Mouse (Mus musculus) forebrain, embryonic 12.5 days (tissue): ENCODE measurements around the gene Tnr. TPM values are rescaled to one million over a fixed set of nuclear protein-coding genes. Genes with fewer than 3 reads are reported as not detected.
"Not testable (repeated sequence)": the region's sequence is repeated elsewhere in the genome, so short reads cannot be mapped to it uniquely, and the experiment has no call there.

Source experiments
- ATAC-seq: fragments of 200-750 bp; cut with Nextera tagmentation; 2 replicates; pipeline ENCODE4 v1.8.0; 2017; ENCODE audit warnings: moderate TSS enrichment; ENCODE audit not compliant: low FRiP score
- H3K27ac ChIP-seq: fragments of 300-500 bp; sonication (generic); 2 replicates; pipeline ENCODE4 v1.5.1; 2016; ENCODE audit warnings: mild to moderate bottlenecking
- H3K27me3 ChIP-seq: fragments of 300-500 bp; sonication (generic); 2 replicates; pipeline ENCODE4 v1.6.1; 2016; ENCODE audit warnings: mild to moderate bottlenecking
- H3K36me3 ChIP-seq: fragments of 300-500 bp; sonication (generic); replicated peaks from 2 replicates; pipeline ENCODE4 v1.6.1; 2016; ENCODE audit warnings: mild to moderate bottlenecking
- H3K4me1 ChIP-seq: fragments of 300-500 bp; sonication (generic); 2 replicates; pipeline ENCODE4 v1.6.1; 2016
- H3K4me2 ChIP-seq: fragments of 300-500 bp; sonication (generic); 2 replicates; pipeline ENCODE4 v1.6.1; 2016; ENCODE audit warnings: mild to moderate bottlenecking, moderate library complexity
- H3K4me3 ChIP-seq: fragments of 300-500 bp; sonication (generic); replicated peaks from 2 replicates; pipeline ENCODE4 v1.5.1; 2016; ENCODE audit warnings: mild to moderate bottlenecking
- H3K9ac ChIP-seq: fragments of 300-500 bp; sonication (generic); 2 replicates; pipeline ENCODE4 v1.6.1; 2016; ENCODE audit warnings: mild to moderate bottlenecking
- H3K9me3 ChIP-seq: fragments of 300-500 bp; sonication (generic); 2 replicates; pipeline ENCODE4 v1.6.1; 2016
- WGBS: fragments of 180-500 bp; shearing (Covaris S2); methylation state at CpG from one replicate; pipeline ENCODE4 v1.1.7; 2016; 5-methylcytosine and 5-hydroxymethylcytosine counted together
- polyA plus RNA-seq: library from polyadenylated mRNA; unstranded; fragments of >200 nt; fragmentation: Nextera tagmentation; extraction: Ambion mirVana; gene quantifications from 2 replicates; pipeline ENCODE4 v1.2.1, GENCODE M21; 2016

Gene Tnr
- polyA plus RNA-seq, 1 experiment from 2014 or later: 0.75 TPM

DNA sequence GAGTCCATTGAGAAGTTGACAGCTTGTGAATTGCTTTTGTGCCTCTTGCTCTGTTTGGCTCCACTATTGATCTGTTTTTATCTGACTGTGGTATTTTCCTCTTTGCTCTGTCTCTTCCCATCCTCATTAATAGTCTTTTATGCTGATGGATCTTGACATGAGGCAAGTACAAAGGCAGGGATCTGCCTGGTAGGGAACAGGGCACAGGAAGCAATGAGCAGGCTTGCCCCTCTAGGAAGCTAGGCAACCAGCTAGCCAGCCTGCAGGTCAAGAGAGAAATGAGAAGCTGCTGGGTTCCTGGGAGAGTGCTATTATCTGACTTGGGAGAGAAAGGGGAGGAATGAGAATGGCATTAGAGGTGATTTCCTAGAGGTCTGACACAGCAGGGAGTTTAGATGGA lies 391.2 kb downstream of the Tnr start:
- Histone ChIP-seq H3K27me3 (no peaks in the 10 kb centered on the region), H3K9ac (no peak overlapping the region), H3K27ac (no peak overlapping the region), H3K4me2 (no peak overlapping the region), H3K4me1 (peaks cover 4% of the 10 kb centered on the region; the same call in 1 of the 2 replicates), H3K36me3 (no peaks in the 10 kb centered on the region), H3K9me3 (no peaks in the 10 kb centered on the region), H3K4me3 (no peak overlapping the region)
- no peak for ATAC-seq

DNA sequence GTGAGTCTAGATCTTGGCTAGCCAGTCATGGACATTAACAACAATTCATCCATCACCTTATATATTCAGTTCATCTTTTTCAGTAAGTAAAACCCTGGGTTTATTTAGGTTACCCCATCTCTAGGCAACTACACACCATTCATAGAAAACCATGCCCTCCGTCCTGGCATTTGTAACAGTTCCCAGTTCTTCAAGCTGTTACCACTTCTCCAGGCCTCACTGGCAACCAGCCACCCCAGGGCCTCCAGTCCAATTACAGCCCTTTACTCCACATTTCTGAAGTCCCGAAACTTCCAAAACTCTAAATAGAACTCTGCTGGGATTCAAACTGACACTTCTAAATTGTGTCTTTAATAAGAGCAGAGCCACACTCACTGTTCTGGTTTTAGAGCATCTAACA lies 397.0 kb downstream of the Tnr start:
- 89% methylated on average over 2 of the region's 2 CpGs for WGBS
- Histone ChIP-seq H3K9ac (no peak overlapping the region), H3K4me3 (no peak overlapping the region), H3K4me1 (no peaks in the 10 kb centered on the region), H3K27ac (no peak overlapping the region), H3K27me3 (no peaks in the 10 kb centered on the region), H3K9me3 (no peaks in the 10 kb centered on the region), H3K4me2 (no peak overlapping the region), H3K36me3 (no peaks in the 10 kb centered on the region)
- ATAC-seq: no peak

DNA sequence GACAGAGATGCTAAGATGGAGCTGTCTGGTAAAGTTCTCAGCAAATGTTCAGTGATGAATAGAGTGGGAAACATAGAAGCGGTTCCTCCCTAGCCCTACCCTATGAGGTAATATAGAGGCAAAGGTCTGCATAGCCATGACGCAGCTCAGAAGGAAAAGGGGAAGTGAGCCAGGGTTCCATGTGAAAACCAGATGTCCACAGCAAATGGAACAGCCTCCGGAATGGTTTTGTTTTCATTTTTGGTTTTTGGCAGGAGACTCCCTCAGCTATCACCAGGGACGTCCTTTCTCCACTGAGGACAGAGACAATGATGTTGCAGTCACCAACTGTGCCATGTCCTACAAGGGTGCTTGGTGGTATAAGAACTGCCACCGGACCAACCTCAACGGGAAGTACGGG lies 399.4 kb downstream of the Tnr start:
- no peak for ATAC-seq
- Histone ChIP-seq H3K27ac (no peak overlapping the region), H3K36me3 (no peaks in the 10 kb centered on the region), H3K4me3 (no peak overlapping the region), H3K9ac (no peak overlapping the region), H3K4me1 (no peaks in the 10 kb centered on the region), H3K27me3 (no peaks in the 10 kb centered on the region), H3K4me2 (no peak overlapping the region), H3K9me3 (no peaks in the 10 kb centered on the region)
- 94% methylated on average over 7 of the region's 7 CpGs for WGBS

DNA sequence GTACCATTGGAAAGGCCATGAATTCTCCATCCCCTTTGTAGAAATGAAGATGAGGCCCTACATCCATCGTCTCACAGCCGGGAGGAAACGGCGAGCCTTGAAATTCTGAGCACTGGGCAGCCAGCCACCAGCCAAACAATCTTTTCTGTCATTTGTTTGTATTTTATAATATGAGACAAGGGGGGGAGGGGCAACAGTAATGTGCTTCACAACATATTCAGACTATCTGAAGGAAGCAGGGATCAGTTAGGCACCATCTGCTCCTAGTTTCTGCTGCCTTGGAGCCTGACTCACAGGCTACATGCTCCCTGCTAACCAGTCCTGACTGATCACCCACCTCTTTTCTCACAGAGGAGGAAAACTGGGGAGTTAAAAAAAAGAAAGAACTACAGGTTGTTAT lies 400.5 kb downstream of the Tnr start:
- no peaks in the 10 kb centered on the region for H3K36me3 ChIP-seq
- no peak for ATAC-seq

GRCm38 (mm10) chr1:159924684-159925083 lies 401.1 kb downstream of the Tnr start:
- Histone ChIP-seq H3K4me3 (no peak overlapping the region), H3K4me2 (no peak overlapping the region), H3K9me3 (no peaks in the 10 kb centered on the region), H3K27me3 (no peaks in the 10 kb centered on the region), H3K36me3 (no peaks in the 10 kb centered on the region), H3K4me1 (no peaks in the 10 kb centered on the region), H3K9ac (no peak overlapping the region), H3K27ac (no peak overlapping the region)
- 95% methylated on average over 5 of the region's 5 CpGs for WGBS
- no peak for ATAC-seq

More for the DNA sequence above, 400.5 kb downstream of the Tnr start:
- WGBS: 90% methylated on average over 4 of the region's 4 CpGs
- no peak overlapping the region for H3K4me3 ChIP-seq
- no peak overlapping the region for H3K4me2 ChIP-seq
- H3K9me3 ChIP-seq: no peaks in the 10 kb centered on the region
- no peak overlapping the region for H3K27ac ChIP-seq
- no peaks in the 10 kb centered on the region for H3K4me1 ChIP-seq
- H3K27me3 ChIP-seq: no peaks in the 10 kb centered on the region
- no peak overlapping the region for H3K9ac ChIP-seq

DNA sequence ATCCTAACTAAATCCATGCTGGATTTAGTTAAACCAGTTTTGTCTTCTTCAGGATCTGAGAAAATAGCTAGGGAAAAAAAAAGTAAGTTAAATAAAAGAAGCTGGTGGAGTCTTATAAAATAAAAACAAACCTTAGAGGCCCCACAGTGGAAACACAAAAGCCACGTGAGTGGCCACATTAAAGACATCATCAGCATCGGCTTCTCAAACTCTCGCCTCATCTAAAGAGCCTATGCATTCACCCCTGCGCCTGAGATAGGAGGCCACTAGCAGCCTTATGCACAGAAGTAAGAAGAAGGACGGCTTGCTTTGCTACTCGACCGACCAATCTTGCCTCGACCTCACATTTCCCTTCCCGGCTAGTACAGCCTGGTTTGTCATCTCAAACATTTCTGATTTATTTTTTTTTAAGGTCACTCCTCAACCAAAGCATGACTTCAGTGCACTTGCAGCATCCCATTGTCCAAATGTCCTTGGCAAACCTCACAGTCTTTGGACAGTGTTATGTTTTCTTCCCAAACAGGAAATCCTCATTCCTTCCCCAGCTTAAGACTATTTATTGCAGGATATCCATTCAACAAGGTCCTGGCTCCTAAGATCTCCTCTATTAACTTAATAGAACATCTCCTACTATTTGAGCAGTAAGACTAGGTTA lies 405.2 kb downstream of the Tnr start:
- H3K4me2 ChIP-seq: no peak overlapping the region
- no peaks in the 10 kb centered on the region for H3K36me3 ChIP-seq
- H3K27ac ChIP-seq: no peak overlapping the region
- H3K27me3 ChIP-seq: no peaks in the 10 kb centered on the region
- no peak for ATAC-seq
- WGBS: 89% methylated on average over 9 of the region's 9 CpGs
- H3K4me3 ChIP-seq: no peak overlapping the region
- no peak overlapping the region for H3K9ac ChIP-seq
- H3K4me1 ChIP-seq: no peaks in the 10 kb centered on the region
- H3K9me3 ChIP-seq: no peaks in the 10 kb centered on the region

GRCm38 (mm10) chr1:159932092-159932491 lies 408.5 kb downstream of the Tnr start:
- ATAC-seq: no peak
- H3K36me3 ChIP-seq: no peaks in the 10 kb centered on the region
- H3K4me3 ChIP-seq: no peak overlapping the region
- no peaks in the 10 kb centered on the region for H3K4me1 ChIP-seq
- H3K27me3 ChIP-seq: no peaks in the 10 kb centered on the region
- no peaks in the 10 kb centered on the region for H3K9me3 ChIP-seq
- no peak overlapping the region for H3K27ac ChIP-seq
- no peak overlapping the region for H3K4me2 ChIP-seq
- no peak overlapping the region for H3K9ac ChIP-seq

DNA sequence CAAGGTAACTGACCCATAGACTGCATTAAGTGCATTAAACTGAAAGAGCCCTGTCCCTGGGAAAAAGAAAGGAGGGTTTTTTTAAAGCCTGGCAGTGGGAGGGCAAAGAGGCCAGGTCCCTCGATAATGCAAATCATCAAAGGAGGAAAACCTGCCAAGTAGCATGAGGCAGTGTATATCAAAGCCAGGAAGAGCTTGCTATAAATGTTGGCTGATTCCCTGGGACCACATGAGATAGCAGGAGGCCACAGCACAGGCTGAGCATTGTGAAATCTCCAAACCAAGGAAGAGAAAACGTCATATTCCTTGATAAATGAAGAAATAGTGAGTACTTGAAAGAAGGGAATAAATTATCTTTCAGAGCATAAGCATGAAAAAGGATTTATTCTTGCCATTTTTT lies 409.0 kb downstream of the Tnr start:
- no peak overlapping the region for H3K4me2 ChIP-seq
- H3K27me3 ChIP-seq: no peaks in the 10 kb centered on the region
- H3K36me3 ChIP-seq: no peaks in the 10 kb centered on the region
- H3K4me1 ChIP-seq: no peaks in the 10 kb centered on the region
- WGBS: 66% methylated on average over 2 of the region's 2 CpGs
- no peak for ATAC-seq
- no peak overlapping the region for H3K27ac ChIP-seq
- H3K9ac ChIP-seq: no peak overlapping the region
- no peaks in the 10 kb centered on the region for H3K9me3 ChIP-seq
- no peak overlapping the region for H3K4me3 ChIP-seq

GRCm38 (mm10) chr1:159938449-159938848 lies 414.9 kb downstream of the Tnr start:
- no peak overlapping the region for H3K9ac ChIP-seq
- no peaks in the 10 kb centered on the region for H3K27me3 ChIP-seq
- no peak overlapping the region for H3K4me2 ChIP-seq
- no peak for ATAC-seq
- H3K27ac ChIP-seq: no peak overlapping the region
- H3K9me3 ChIP-seq: no peaks in the 10 kb centered on the region
- no peaks in the 10 kb centered on the region for H3K4me1 ChIP-seq
- no peaks in the 10 kb centered on the region for H3K36me3 ChIP-seq
- 89% methylated on average over 2 of the region's 2 CpGs for WGBS
- no peak overlapping the region for H3K4me3 ChIP-seq

DNA sequence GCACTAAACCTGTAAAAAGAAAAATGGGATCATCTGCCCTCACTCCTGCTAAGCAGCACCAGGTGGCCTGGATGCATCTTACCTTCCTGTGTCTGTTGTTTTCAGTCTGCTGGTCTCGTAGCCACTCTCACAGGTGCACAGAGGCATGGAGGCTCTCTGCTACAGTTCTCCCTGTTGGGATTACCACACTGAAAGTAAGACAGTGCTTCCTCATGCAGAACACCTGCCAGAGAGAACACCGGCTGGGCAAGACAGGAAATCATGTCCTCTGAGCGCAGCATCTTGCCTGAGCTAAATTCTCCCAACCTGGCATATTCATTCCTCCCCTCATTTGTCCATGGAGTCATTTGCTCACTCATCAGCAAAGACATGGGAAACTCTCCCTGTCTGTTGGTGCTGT lies 415.8 kb downstream of the Tnr start:
- Histone ChIP-seq H3K9me3 (no peaks in the 10 kb centered on the region), H3K9ac (no peak overlapping the region), H3K27me3 (no peaks in the 10 kb centered on the region), H3K4me3 (no peak overlapping the region), H3K36me3 (no peaks in the 10 kb centered on the region), H3K4me1 (no peaks in the 10 kb centered on the region), H3K27ac (no peak overlapping the region), H3K4me2 (no peak overlapping the region)
- no peak for ATAC-seq
- 92% methylated on average over 3 of the region's 3 CpGs for WGBS

DNA sequence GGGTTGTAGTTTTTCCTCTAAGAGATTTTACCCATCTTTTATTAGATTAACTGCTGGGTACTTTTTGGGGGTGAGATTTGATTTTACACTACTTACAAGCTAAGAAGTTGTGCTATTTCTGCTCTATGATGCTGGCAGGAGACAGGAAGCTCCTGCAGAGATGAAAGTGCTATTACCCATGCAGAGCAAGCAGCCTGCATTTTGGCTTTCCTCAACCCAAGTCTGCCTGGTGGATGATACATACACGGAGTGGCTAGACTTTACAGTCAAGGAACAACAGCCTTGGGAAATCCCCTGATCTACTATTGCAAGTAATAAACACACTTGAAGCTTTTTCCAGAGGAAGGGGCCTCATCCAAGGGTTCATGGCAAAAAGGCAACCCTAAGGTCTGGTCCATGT lies 430.0 kb downstream of the Tnr start:
- no peak overlapping the region for H3K27ac ChIP-seq
- ATAC-seq: no peak
- no peaks in the 10 kb centered on the region for H3K27me3 ChIP-seq
- H3K4me1 ChIP-seq: no peaks in the 10 kb centered on the region
- no peak overlapping the region for H3K4me2 ChIP-seq
- no peak overlapping the region for H3K9ac ChIP-seq
- no peaks in the 10 kb centered on the region for H3K9me3 ChIP-seq
- no peaks in the 10 kb centered on the region for H3K36me3 ChIP-seq
- WGBS: 50% methylated on average over 1 of the region's 1 CpGs
- no peak overlapping the region for H3K4me3 ChIP-seq

DNA sequence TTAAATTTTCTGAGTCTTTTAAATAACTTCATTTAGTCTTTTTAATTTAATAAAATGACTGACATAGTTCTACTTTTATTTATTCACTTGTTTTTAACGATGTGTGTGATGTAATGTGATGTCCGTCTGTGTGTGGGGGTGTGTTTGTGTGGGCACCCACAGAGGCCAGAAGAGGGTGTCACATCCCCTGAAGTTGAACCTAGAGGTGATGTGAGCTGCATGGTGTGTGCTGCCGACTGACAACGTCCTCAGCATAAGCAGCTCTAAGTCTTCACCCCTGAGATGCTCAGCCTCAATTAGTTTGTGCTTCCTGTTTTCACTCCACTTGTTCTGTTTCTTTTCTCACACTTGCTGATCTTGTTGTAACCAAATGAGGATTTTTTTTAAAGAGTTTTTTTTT lies 439.8 kb downstream of the Tnr start:
- Histone ChIP-seq H3K27me3 (no peaks in the 10 kb centered on the region), H3K27ac (no peak overlapping the region), H3K4me2 (no peak overlapping the region), H3K4me3 (no peak overlapping the region), H3K9me3 (no peaks in the 10 kb centered on the region), H3K36me3 (no peaks in the 10 kb centered on the region), H3K4me1 (no peaks in the 10 kb centered on the region), H3K9ac (no peak overlapping the region)
- WGBS: 74% methylated on average over 4 of the region's 4 CpGs
- no peak for ATAC-seq

- H3K9me3 ChIP-seq, H3K9ac ChIP-seq, H3K4me2 ChIP-seq, H3K4me3 ChIP-seq, H3K36me3 ChIP-seq, H3K4me1 ChIP-seq, ATAC-seq, H3K27me3 ChIP-seq, H3K27ac ChIP-seq: not testable (repeated sequence)
These were observed 442.7 kb downstream of the Tnr start for GRCm38 (mm10) chr1:159966286-159966685.

DNA sequence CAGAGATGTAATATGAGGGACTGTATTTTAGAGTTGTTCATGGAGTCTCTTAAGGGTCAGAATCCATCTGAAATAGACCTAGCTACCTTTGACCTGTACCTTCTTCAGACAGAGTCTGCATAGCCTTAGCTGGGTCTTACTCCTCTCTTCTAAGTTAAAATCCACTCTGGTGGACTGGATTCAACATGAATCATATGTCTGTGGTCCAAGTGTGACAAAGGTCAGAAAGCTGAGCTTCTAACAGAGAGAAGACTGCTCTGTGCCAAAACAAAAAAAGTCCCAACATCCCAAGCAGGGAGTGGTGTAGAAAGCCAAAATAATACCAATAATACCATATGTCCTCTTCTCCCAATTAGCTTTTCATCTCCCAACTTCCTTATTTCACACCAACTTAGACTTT lies 444.8 kb downstream of the Tnr start:
- H3K27me3 ChIP-seq: no peaks in the 10 kb centered on the region
- H3K4me3 ChIP-seq: no peak overlapping the region
- ATAC-seq: no peak
- H3K9ac ChIP-seq: no peak overlapping the region
- no peaks in the 10 kb centered on the region for H3K36me3 ChIP-seq
- H3K27ac ChIP-seq: no peak overlapping the region
- H3K4me1 ChIP-seq: no peaks in the 10 kb centered on the region
- H3K4me2 ChIP-seq: no peak overlapping the region
- H3K9me3 ChIP-seq: no peaks in the 10 kb centered on the region
